Mouse (Mus musculus): ENCODE data around the gene Pde3a.

DNA sequence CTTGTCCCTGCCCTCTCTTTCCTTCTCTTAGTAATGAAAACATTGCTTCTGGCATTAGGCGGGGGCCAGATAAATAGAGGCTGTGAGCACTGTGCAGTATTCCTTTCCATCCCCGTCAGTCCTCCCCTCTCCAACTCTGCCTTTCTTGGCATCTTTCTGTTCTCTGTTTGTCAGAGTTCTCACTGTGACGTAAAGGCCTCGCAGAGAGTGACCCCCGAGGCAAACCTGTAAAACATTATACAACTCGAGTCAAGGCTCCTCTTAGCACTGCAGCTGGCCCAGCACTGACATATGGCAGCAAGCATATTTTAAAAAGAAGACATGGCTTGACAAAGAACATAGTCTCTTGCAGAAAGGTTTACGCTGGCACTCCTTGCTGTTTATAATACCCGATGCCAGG is 132.4 kb downstream of the Pde3a start:
- no peak for TF ChIP-seq FLI1 (IDR thresholded peaks at IDR 0.05; ENCODE audit: low read length)
- no peak for TF ChIP-seq GATA1 (IDR thresholded peaks at IDR 0.05; ENCODE audit: borderline replicate concordance, low read length)
